Mouse (Mus musculus): ENCODE measurements around the gene Scn7a. TPM values are rescaled to one million over a fixed set of nuclear protein-coding genes. Genes with fewer than 3 reads are reported as not detected.

Scn7a gene
- polyA plus RNA-seq (2017; shearing (Covaris generic)), result 0.04 TPM

DNA sequence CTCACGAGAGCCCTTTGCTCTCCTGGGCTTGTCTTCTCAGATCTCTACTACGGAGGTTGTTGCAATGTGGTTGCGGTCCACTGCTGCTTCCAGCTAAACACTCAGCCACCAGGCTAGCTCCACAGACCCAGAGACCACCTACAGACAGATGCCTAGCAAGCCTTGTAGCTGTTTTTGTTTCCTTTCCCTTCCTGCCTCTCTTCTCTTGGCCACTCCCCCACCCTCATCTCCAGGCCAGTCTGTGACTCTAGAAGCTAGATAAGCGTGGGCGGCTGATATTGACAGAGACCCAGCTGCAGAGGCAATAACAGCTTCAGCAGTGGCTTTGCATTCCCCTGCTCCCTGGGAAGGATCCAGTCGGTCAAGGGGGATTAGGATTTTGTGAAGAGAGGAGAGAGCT, at the start of gene Scn7a:
Gene Scn7a (minus strand): TSS at position 150 of the 400 bp plus-strand sequence.

DNA sequence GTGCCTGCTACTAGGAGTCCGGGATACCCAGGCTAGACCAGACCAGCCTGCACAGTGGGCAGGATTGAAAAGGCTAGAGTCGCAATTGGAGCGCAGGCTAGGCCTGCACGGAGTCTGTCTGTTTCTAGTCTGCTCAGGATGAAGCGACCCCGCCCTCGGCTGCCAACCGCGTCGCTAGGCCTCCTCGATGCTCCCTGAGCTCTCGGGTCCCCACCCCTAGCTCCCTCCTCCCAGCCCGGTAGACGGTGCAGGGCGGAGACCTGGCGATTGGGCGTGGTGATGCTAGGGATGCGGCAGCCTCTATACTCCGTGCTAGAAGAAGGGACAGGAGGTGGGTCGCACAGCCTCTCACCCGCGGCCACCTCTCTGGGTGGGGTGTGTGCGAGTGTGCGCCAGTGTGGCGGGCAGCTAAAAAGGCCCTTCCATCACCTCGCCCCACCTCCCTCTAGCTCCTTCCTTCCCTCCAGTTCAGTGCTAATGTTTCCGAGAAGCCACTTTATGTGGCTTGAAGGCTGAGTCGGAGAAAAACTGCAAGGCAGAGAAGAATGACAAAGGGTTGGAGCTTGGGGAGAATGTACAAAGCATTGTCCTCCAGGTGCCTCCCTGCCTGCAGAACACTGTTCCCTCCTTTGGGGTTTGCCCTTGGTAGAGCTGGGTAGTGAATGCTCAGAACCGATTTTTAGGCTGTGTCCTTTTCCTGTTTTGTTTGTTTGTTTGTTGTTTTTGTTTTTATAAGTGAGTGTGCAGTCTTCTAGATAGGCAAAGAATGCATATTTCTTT, 149.9 kb downstream of the Scn7a start, which contains the start of gene Scn9a:
Gene Scn9a (minus strand): TSS at position 383 of the 780 bp plus-strand sequence.

Other genes starting within 250 kb of the Scn7a start
- gene Scn9a, start 150.0 kb downstream of the Scn7a start, polyA plus RNA-seq (2017; shearing (Covaris generic)), result 0.06 TPM

Measured in CD4-positive, CD25-positive, alpha-beta regulatory T cell (primary cell).